Mouse (Mus musculus): ENCODE results near the gene Gm11733.
"Not testable (repeated sequence)": the region's sequence is repeated elsewhere in the genome, so short reads cannot be mapped to it uniquely, and the experiment has no call there.

Gm11733 gene

GRCm38 (mm10) chr11:117484198-117484597 lies at the start of gene Gm11733:
Gm11733 (plus strand) TSS chr11:117484368.
- no peak for DNase-seq (ENCODE audit: low spot score)

GRCm38 (mm10) chr11:117436401-117437109 lies 47.6 kb upstream of the Gm11733 start:
- DNase-seq (ENCODE audit: low spot score): no peak

GRCm38 (mm10) chr11:117437110-117437490 lies 47.1 kb upstream of the Gm11733 start:
- DNase-seq (ENCODE audit: low spot score): no peak

- DNase-seq (ENCODE audit: low spot score): no peak
Measured at GRCm38 (mm10) chr11:117438363-117438762, 45.8 kb upstream of the Gm11733 start.

- no peak for DNase-seq (ENCODE audit: low spot score)
Measured at GRCm38 (mm10) chr11:117440865-117441425, 43.2 kb upstream of the Gm11733 start.

- DNase-seq (ENCODE audit: low spot score): no peak
Measured at GRCm38 (mm10) chr11:117444090-117444489, 40.1 kb upstream of the Gm11733 start.

- DNase-seq (ENCODE audit: low spot score): no peak
Measured at GRCm38 (mm10) chr11:117445707-117446106, 38.5 kb upstream of the Gm11733 start.

GRCm38 (mm10) chr11:117454086-117454485 lies 30.1 kb upstream of the Gm11733 start:
- DNase-seq (ENCODE audit: low spot score): no peak

- DNase-seq (ENCODE audit: low spot score): no peak
Measured at GRCm38 (mm10) chr11:117459148-117459547, 25.0 kb upstream of the Gm11733 start.

GRCm38 (mm10) chr11:117462202-117462864 lies 21.8 kb upstream of the Gm11733 start:
- DNase-seq (ENCODE audit: low spot score): no peak

GRCm38 (mm10) chr11:117463416-117463815 lies 20.8 kb upstream of the Gm11733 start:
- DNase-seq (ENCODE audit: low spot score): not testable (repeated sequence)

GRCm38 (mm10) chr11:117466292-117466691 lies 17.9 kb upstream of the Gm11733 start:
- DNase-seq (ENCODE audit: low spot score): no peak

GRCm38 (mm10) chr11:117466911-117467310 lies 17.3 kb upstream of the Gm11733 start:
- DNase-seq (ENCODE audit: low spot score): no peak

- DNase-seq (ENCODE audit: low spot score): no peak
Measured at GRCm38 (mm10) chr11:117468585-117469363, 15.4 kb upstream of the Gm11733 start.

- no peak for DNase-seq (ENCODE audit: low spot score)
Measured at GRCm38 (mm10) chr11:117469724-117470123, 14.4 kb upstream of the Gm11733 start.

- DNase-seq (ENCODE audit: low spot score): no peak
Measured at GRCm38 (mm10) chr11:117470586-117471195, 13.5 kb upstream of the Gm11733 start.

- DNase-seq (ENCODE audit: low spot score): no peak
Measured at GRCm38 (mm10) chr11:117471625-117472283, 12.4 kb upstream of the Gm11733 start.

GRCm38 (mm10) chr11:117472885-117473284 lies 11.3 kb upstream of the Gm11733 start:
- DNase-seq (ENCODE audit: low spot score): no peak

- DNase-seq (ENCODE audit: low spot score): no peak
Measured at GRCm38 (mm10) chr11:117475204-117475603, 9.0 kb upstream of the Gm11733 start.

GRCm38 (mm10) chr11:117475669-117476068 lies 8.5 kb upstream of the Gm11733 start:
- no peak for DNase-seq (ENCODE audit: low spot score)

- DNase-seq (ENCODE audit: low spot score): no peak
Measured at GRCm38 (mm10) chr11:117476554-117477107, 7.5 kb upstream of the Gm11733 start.
